Mouse (Mus musculus) embryonic fibroblast, embryonic 13.5 days (primary cell): ENCODE data around the gene Cfap77.

ENCODE experiments used
- CTCF ChIP-seq: IDR thresholded peaks from 2 replicates; pipeline ENCODE4 v1.5.1; 2011; ENCODE audit warnings: mild to moderate bottlenecking, control low read depth, low read length, moderate library complexity, borderline replicate concordance; ENCODE audit not compliant: insufficient read depth
- POLR2A ChIP-seq: IDR thresholded peaks from 2 replicates; pipeline ENCODE4 v1.6.1; 2011; ENCODE audit warnings: low read depth, mild to moderate bottlenecking, control low read depth, low read length, moderate library complexity

DNA sequence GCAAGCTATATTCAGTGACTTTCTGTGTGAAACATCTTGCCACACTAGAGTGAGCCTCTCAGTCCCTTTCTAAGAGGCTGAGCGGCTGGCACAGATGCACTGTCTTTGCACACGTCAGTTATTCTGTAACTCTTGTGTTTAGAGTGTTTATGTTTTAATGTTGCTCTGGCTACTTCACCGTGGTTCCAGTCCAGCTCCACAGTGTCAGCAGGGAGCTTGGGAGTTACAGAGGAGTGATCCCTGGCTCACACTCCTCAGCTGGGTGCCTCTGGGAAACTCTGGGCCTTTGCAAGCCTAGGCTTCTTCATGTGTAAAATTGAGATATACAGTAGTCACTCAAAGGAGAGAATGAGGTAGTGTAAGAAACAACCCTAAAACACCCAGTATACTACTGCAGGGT, 172.8 kb downstream of the Cfap77 start:
- no peak for TF ChIP-seq POLR2A
- TF ChIP-seq CTCF: no peak
